Mouse (Mus musculus): ENCODE measurements around the gene Dcaf10.

DNA sequence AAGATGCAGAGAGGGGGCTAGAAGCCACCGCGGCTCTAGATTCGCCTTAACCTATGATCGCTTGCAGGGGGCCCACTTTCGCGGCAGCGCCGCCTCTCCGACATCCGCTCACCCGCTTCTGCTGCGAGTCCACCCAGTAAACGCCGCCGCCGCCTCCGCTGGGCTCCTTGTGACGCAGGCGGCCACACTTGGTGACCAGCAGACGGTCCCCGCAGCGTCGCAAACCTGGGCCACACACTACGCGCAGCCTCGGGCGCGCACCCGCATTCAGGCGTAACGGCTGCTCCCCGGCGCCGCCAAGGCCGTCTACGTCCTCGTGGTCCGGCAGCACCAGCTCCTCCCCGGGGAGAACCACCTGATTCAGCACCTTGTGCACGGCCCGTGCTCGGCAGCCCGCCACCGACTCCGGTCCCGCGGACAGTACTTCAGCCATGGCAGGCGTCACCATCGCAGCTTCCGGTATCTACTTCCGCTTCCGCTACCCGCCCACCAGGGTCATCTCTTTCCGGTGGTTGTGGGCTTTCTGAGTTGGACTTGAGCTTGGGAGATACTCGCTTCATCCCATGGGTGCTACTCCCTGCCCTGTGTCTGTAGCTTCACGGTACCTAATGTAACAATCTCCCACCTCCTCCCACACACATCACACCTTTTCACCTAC, 21.6 kb upstream of the Dcaf10 start:
- no peak for TF ChIP-seq CTCF (IDR thresholded peaks at IDR 0.05; ENCODE audit: insufficient read depth, low read depth, low read length)
- peak; percentile 57 for TF ChIP-seq POLR2A (IDR thresholded peaks at IDR 0.05; ENCODE audit: insufficient read depth, low read depth, low read length)
